Mouse (Mus musculus): Measurements from ENCODE around the gene Nkx2-9. TPM values are rescaled to one million over a fixed set of nuclear protein-coding genes. Genes with fewer than 3 reads are reported as not detected.

Nkx2-9 gene
- not detected in 2 replicates for polyA plus RNA-seq (2014; fragmentation: Nextera tagmentation; extraction: Ambion mirVana)

DNA sequence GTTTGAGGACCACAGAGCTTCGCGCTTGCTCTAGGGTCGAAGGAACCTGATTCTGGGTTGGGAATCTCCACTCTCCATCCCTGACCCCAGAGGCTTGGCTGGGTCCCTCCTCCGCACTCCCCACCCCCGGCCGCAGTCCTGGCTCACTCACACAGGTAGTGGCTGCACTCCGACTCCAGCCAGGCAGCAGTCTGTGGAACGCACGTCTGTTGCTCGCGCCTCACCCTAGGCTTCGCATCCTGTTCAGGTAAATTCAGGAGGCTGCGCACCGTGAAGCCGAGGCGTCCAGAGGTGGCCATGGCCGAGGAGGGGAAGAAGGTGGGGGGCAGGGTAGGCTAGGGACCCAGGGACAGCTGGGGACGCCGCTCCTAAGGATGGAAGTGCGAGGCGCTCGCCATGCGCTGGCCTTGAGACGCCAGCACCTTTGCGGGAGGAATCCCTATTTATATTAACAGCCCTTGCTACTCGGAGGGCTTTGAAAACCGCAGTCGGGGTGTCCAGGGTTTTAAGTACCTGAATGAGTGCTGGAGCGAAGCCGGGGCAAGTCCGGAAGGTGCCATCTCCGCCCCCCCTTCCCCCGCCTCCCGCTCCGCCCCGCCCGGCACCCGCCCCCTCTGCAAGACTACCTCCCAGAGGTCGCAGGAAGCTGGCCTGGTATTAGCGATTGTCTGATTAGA lies at the start of gene Nkx2-9:
Nkx2-9 (minus strand) TSS at position 524 of the 677 bp plus-strand sequence.
- WGBS: 2% methylated on average over 39 of the region's 40 CpGs
- H3K9me3 ChIP-seq (replicated peaks; ENCODE audit: control insufficient read depth, low read length): no peaks in the 10 kb centered on the region
- H3K27ac ChIP-seq (ENCODE audit: low read depth, low read length): no peak within 1 kb of the TSS
- peak within 1 kb of the TSS; percentile 22 for H3K4me3 ChIP-seq (ENCODE audit: low read depth, low read length)
- no peaks in the 10 kb centered on the region for H3K36me3 ChIP-seq (ENCODE audit: control insufficient read depth, insufficient read depth, low read length)
- DNase-seq (ENCODE audit: low spot score) (no peak), ATAC-seq (0 out of 2 replicates have a peak, but pooled peaks have one; percentile 29)
- H3K4me1 ChIP-seq (ENCODE audit: control insufficient read depth, insufficient read depth, low read length): peaks cover 3% of the 10 kb centered on the region; the same call in 1 of the 2 replicates
- peaks cover 92% of the 10 kb centered on the region for H3K27me3 ChIP-seq (replicated peaks; ENCODE audit: control insufficient read depth, insufficient read depth, low read length)
- 0 out of 2 replicates have a peak within 1 kb of the TSS, but pooled peaks have one; percentile 21 for H3K9ac ChIP-seq (ENCODE audit: low read length)
- H3K4me2 ChIP-seq (ENCODE audit: low read length): peak within 1 kb of the TSS; percentile 48

DNA sequence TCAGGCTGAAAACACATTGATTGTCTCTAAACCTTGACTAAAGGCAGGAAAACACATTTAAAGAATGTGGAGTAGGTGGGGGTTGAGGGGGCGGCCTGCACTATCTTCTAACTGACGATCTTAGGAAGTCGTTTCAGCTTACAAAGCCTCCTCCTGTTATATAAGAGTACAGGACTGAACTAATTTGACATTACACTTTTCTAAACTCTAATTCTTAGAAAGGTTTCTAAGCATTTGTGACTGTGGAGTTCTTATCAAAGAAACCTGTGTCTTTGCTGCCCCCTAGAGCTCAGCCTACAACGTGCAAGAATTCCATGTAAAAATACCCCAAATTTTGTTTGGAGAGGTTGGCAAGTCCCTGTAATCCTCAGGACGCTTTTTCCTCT lies 24.1 kb upstream of the Nkx2-9 start:
- Histone ChIP-seq H3K27ac (ENCODE audit: low read depth, low read length) (no peak overlapping the region), H3K4me1 (ENCODE audit: control insufficient read depth, insufficient read depth, low read length) (no peaks in the 10 kb centered on the region), H3K9ac (ENCODE audit: low read length) (no peak overlapping the region), H3K27me3 (replicated peaks; ENCODE audit: control insufficient read depth, insufficient read depth, low read length) (0 out of 2 replicates have a peak, but pooled peaks cover 2% of the 10 kb centered on the region), H3K4me2 (ENCODE audit: low read length) (peak overlapping the region; percentile 43), H3K36me3 (ENCODE audit: control insufficient read depth, insufficient read depth, low read length) (no peaks in the 10 kb centered on the region), H3K4me3 (ENCODE audit: low read depth, low read length) (no peak overlapping the region), H3K9me3 (replicated peaks; ENCODE audit: control insufficient read depth, low read length) (no peaks in the 10 kb centered on the region)
- DNase-seq (ENCODE audit: low spot score) (peak; percentile 88), ATAC-seq (peak; percentile 72; the same call in 1 of the 2 replicates)
- WGBS: 7% methylated on average over 5 of the region's 5 CpGs

DNA sequence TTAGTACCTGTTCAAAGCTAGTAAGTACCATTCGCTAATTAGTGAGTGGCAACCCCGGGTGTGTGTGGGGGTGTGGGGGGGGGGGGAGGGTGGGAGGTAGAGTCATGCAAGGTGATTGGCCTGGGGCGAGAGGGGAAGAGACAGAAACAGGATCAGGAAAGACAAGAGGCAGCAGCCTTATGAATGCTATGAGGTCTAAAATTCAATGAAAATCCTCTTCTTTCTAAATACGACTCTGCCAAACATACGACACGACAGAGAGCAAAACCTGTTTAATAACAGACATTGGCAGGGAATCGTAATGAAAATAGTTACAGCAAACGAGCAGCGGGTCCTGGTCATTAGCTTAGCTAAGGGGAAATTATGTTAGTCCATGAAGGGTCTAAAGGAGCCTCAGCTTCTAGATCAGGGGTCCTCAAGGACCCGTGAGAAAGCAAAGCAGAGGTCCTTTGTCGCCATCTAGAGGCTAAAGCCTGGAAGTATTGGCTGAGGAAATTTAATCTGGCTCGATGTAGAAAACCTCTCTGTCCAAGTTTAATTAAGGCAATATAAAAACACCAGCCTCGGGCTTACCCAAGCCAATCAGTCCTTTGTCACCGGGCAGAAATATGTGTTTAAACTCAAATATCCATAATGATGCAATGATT lies 23.6 kb upstream of the Nkx2-9 start:
- 14% methylated on average over 14 of the region's 14 CpGs for WGBS
- DNase-seq (ENCODE audit: low spot score): peak; percentile 92
- peak; percentile 87 for ATAC-seq
- Histone ChIP-seq H3K27ac (ENCODE audit: low read depth, low read length) (no peak overlapping the region), H3K36me3 (ENCODE audit: control insufficient read depth, insufficient read depth, low read length) (no peaks in the 10 kb centered on the region), H3K4me3 (ENCODE audit: low read depth, low read length) (no peak overlapping the region), H3K27me3 (replicated peaks; ENCODE audit: control insufficient read depth, insufficient read depth, low read length) (0 out of 2 replicates have a peak, but pooled peaks cover 2% of the 10 kb centered on the region), H3K9ac (ENCODE audit: low read length) (no peak overlapping the region), H3K4me2 (ENCODE audit: low read length) (peak overlapping the region; percentile 43), H3K4me1 (ENCODE audit: control insufficient read depth, insufficient read depth, low read length) (no peaks in the 10 kb centered on the region), H3K9me3 (replicated peaks; ENCODE audit: control insufficient read depth, low read length) (no peaks in the 10 kb centered on the region)

DNA sequence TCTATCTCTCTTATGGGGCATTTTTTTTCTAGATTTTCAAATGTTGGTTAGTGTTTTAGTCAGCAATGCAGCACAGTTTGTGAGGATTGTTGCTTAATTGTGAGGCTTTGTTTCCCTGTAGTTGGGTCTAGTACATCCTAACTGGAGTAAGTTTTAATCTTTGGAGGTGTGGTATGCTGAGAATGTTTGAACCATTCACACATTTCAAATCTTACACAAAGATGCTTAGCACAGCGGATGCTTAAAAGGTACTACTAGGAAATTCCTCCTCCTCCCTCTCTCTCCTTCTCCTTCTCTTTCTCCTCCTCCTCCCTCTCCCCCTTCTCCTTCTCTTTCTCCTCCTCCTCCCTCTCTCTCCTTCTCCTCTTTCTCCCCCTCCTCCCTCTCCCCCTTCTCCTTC lies 3.0 kb upstream of the Nkx2-9 start:
- no peak for DNase-seq (ENCODE audit: low spot score)
- WGBS: 19% methylated on average over 1 of the region's 1 CpGs
- Histone ChIP-seq H3K4me2 (ENCODE audit: low read length) (no peak overlapping the region), H3K36me3 (ENCODE audit: control insufficient read depth, insufficient read depth, low read length) (no peaks in the 10 kb centered on the region), H3K27ac (ENCODE audit: low read depth, low read length) (no peak overlapping the region), H3K4me1 (ENCODE audit: control insufficient read depth, insufficient read depth, low read length) (peaks cover 3% of the 10 kb centered on the region; the same call in 1 of the 2 replicates), H3K9ac (ENCODE audit: low read length) (no peak overlapping the region), H3K9me3 (replicated peaks; ENCODE audit: control insufficient read depth, low read length) (no peaks in the 10 kb centered on the region), H3K27me3 (replicated peaks; ENCODE audit: control insufficient read depth, insufficient read depth, low read length) (peaks cover 88% of the 10 kb centered on the region), H3K4me3 (ENCODE audit: low read depth, low read length) (no peak overlapping the region)
- no peak for ATAC-seq

DNA sequence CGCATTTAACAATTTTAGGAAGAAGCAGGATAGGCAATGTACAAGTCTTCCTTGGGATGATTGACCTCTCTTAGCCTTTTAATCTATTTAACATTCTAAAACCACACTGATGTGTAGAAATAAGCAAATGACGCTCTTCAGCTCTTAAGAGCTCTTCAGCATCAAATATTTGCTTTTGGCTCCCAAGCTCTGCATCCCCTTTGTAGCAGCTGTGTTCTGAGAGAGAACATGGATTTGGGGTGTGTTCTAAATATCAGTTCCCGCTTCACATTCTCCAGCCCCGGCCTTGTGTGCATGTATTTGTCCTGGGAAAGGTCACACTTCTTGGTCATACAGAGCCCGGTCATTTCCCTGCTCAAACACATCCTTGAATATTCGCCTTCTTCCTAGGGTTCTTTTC lies 2.3 kb upstream of the Nkx2-9 start:
- Histone ChIP-seq H3K9ac (ENCODE audit: low read length) (no peak overlapping the region), H3K4me1 (ENCODE audit: control insufficient read depth, insufficient read depth, low read length) (peaks cover 3% of the 10 kb centered on the region; the same call in 1 of the 2 replicates), H3K27ac (ENCODE audit: low read depth, low read length) (no peak overlapping the region), H3K9me3 (replicated peaks; ENCODE audit: control insufficient read depth, low read length) (no peaks in the 10 kb centered on the region), H3K36me3 (ENCODE audit: control insufficient read depth, insufficient read depth, low read length) (no peaks in the 10 kb centered on the region), H3K4me2 (ENCODE audit: low read length) (no peak overlapping the region), H3K4me3 (ENCODE audit: low read depth, low read length) (no peak overlapping the region), H3K27me3 (replicated peaks; ENCODE audit: control insufficient read depth, insufficient read depth, low read length) (peaks cover 88% of the 10 kb centered on the region)
- no peak for DNase-seq (ENCODE audit: low spot score)
- 7% methylated on average over 6 of the region's 6 CpGs for WGBS
- no peak for ATAC-seq

DNA sequence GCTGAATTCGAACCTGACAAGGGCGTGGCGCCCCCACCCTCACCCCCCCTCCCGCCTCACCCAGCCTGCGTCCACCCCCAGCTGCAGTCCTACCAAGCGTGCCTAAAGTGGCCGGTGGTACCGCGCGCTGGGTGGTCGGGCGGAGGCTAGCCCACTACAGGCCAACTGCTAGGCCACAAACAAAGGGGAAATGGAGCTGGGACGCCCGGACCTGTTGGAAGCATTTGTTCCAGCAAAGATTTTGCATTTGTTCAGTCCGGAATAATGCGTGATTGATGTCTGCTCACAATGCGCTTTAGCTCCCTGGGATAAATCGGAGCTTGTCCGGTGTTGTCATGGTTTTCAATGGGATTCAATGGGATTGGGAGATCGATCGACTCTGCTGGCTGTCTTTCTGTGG lies 1.4 kb upstream of the Nkx2-9 start:
- no peaks in the 10 kb centered on the region for H3K9me3 ChIP-seq (replicated peaks; ENCODE audit: control insufficient read depth, low read length)
- ATAC-seq: no peak
- H3K36me3 ChIP-seq (ENCODE audit: control insufficient read depth, insufficient read depth, low read length): no peaks in the 10 kb centered on the region
- no peak overlapping the region for H3K4me3 ChIP-seq (ENCODE audit: low read depth, low read length)
- no peak overlapping the region for H3K4me2 ChIP-seq (ENCODE audit: low read length)
- H3K4me1 ChIP-seq (ENCODE audit: control insufficient read depth, insufficient read depth, low read length): peaks cover 3% of the 10 kb centered on the region; the same call in 1 of the 2 replicates
- peaks cover 88% of the 10 kb centered on the region for H3K27me3 ChIP-seq (replicated peaks; ENCODE audit: control insufficient read depth, insufficient read depth, low read length)
- DNase-seq (ENCODE audit: low spot score): no peak
- no peak overlapping the region for H3K27ac ChIP-seq (ENCODE audit: low read depth, low read length)
- H3K9ac ChIP-seq (ENCODE audit: low read length): no peak overlapping the region
- under 1% methylated on average over 21 of the region's 21 CpGs for whole genome bisulfite sequencing

DNA sequence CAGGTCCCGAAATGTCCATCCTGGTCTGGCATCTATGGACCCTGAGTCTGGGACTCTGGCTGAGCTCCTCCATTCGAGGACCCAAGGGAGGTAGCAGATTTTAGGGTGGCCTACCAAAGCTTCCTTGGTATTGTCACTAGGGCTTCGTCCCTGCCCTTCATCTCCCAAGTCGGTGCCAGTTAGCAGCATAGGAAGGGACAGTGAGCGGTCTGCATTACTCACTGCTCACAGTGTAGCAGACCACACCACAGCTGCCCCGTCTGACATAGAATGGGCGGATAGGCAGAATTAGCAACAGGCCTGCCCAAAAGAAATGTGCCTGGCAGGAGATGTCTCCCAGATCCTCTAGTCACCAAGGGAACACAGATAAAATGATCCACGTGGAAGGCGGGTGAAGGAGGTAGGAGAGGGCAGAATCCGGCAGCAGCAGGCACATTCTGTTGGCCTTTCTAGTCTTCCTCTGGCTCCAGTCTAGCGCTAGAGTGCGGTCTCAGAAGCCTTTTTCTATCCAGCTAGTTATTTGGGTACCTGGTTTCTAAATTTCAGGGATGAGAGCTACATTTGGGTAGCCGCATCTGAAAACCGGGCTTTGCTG lies 929 bp upstream of the Nkx2-9 start:
- Histone ChIP-seq H3K27ac (ENCODE audit: low read depth, low read length) (no peak overlapping the region), H3K4me3 (ENCODE audit: low read depth, low read length) (no peak overlapping the region), H3K4me1 (ENCODE audit: control insufficient read depth, insufficient read depth, low read length) (peaks cover 3% of the 10 kb centered on the region; the same call in 1 of the 2 replicates), H3K4me2 (ENCODE audit: low read length) (no peak overlapping the region), H3K9me3 (replicated peaks; ENCODE audit: control insufficient read depth, low read length) (no peaks in the 10 kb centered on the region), H3K9ac (ENCODE audit: low read length) (no peak overlapping the region), H3K36me3 (ENCODE audit: control insufficient read depth, insufficient read depth, low read length) (no peaks in the 10 kb centered on the region), H3K27me3 (replicated peaks; ENCODE audit: control insufficient read depth, insufficient read depth, low read length) (peaks cover 89% of the 10 kb centered on the region)
- ATAC-seq (no peak), DNase-seq (ENCODE audit: low spot score) (no peak)
- 3% methylated on average over 14 of the region's 14 CpGs for WGBS

DNA sequence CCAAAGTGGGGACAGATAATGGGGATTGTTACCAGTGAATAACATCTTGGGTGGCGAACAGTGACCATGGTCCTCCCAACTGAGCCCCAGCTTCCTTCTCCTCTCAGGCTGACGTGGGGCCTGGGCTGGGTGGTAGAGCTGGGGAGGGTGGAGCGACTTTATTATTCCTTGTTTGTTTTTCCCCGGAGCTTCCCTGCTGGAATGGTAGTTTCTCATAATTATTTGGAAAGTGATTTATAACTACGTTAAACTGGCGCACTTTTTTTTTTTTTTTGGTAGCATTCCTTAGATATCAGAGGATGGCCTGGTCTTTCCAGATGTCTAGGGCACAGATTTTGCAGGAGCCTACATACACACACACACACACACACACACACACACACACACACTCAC lies 350 bp upstream of the Nkx2-9 start:
- no peak for DNase-seq (ENCODE audit: low spot score)
- H3K9ac ChIP-seq (ENCODE audit: low read length): no peak overlapping the region
- no peak for ATAC-seq
- no peaks in the 10 kb centered on the region for H3K36me3 ChIP-seq (ENCODE audit: control insufficient read depth, insufficient read depth, low read length)
- under 1% methylated on average over 6 of the region's 6 CpGs for WGBS
- H3K4me2 ChIP-seq (ENCODE audit: low read length): no peak overlapping the region
- H3K4me3 ChIP-seq (ENCODE audit: low read depth, low read length): no peak overlapping the region
- H3K27ac ChIP-seq (ENCODE audit: low read depth, low read length): no peak overlapping the region
- H3K27me3 ChIP-seq (replicated peaks; ENCODE audit: control insufficient read depth, insufficient read depth, low read length): peaks cover 92% of the 10 kb centered on the region
- no peaks in the 10 kb centered on the region for H3K9me3 ChIP-seq (replicated peaks; ENCODE audit: control insufficient read depth, low read length)
- H3K4me1 ChIP-seq (ENCODE audit: control insufficient read depth, insufficient read depth, low read length): peaks cover 3% of the 10 kb centered on the region; the same call in 1 of the 2 replicates
